Mouse (Mus musculus) C2C12 (cell line): ENCODE results near the gene Dcdc2a. TPM values are rescaled to one million over a fixed set of nuclear protein-coding genes. Genes with fewer than 3 reads are reported as not detected.

Experiments used
- H3K27me3 ChIP-seq: one replicate; pipeline ENCODE4 v1.6.1; 2011; ENCODE audit not compliant: control insufficient read depth, insufficient read depth, insufficient read length
- H3K36me3 ChIP-seq: one replicate; pipeline ENCODE4 v1.6.1; 2011; ENCODE audit not compliant: control insufficient read depth, insufficient read depth
- H3K4me3 ChIP-seq: one replicate; pipeline ENCODE4 v1.5.1; 2011; ENCODE audit warnings: mild to moderate bottlenecking, control low read depth; ENCODE audit not compliant: poor library complexity, insufficient read depth, severe bottlenecking
- H3K79me2 ChIP-seq: one replicate; pipeline ENCODE4 v1.6.1; 2011; ENCODE audit not compliant: control insufficient read depth, insufficient read depth
- H3K79me3 ChIP-seq: one replicate; pipeline ENCODE4 v1.6.1; 2011; ENCODE audit warnings: low read depth, control low read depth
- H3ac ChIP-seq: one replicate; pipeline ENCODE3; 2011; ENCODE audit warnings: low read depth; ENCODE audit not compliant: control insufficient read depth, insufficient read length
- CEBPB ChIP-seq: IDR thresholded peaks from one replicate; pipeline ENCODE4 v1.6.1; 2011; ENCODE audit warnings: low read depth, mild to moderate bottlenecking, control low read depth, moderate library complexity
- CTCF ChIP-seq: IDR thresholded peaks from one replicate; pipeline ENCODE4 v1.5.1; 2011; ENCODE audit not compliant: control insufficient read depth, insufficient read depth, insufficient read length
- FOSL1 ChIP-seq: IDR thresholded peaks from one replicate; pipeline ENCODE4 v1.8.0; 2011; ENCODE audit warnings: mild to moderate bottlenecking, low read length; ENCODE audit not compliant: poor library complexity, insufficient read depth, severe bottlenecking
- MAX ChIP-seq: IDR thresholded peaks from one replicate; pipeline ENCODE4 v1.6.1; 2011; ENCODE audit warnings: mild to moderate bottlenecking, control low read depth
- MYOD1 ChIP-seq: IDR thresholded peaks from one replicate; pipeline ENCODE4 v1.6.1; 2011; ENCODE audit warnings: low read depth; ENCODE audit not compliant: control insufficient read depth, insufficient read length
- MYOG ChIP-seq: IDR thresholded peaks from one replicate; pipeline ENCODE4 v1.6.1; 2011; ENCODE audit not compliant: control insufficient read depth, insufficient read length; ENCODE audit errors: extremely low read depth
- USF1 ChIP-seq: IDR thresholded peaks from one replicate; pipeline ENCODE4 v1.6.1; 2011; ENCODE audit warnings: low read depth, mild to moderate bottlenecking, control low read depth, moderate library complexity
- polyA plus RNA-seq: library from polyadenylated mRNA; unstranded; fragments of >200 nt; fragmentation: generic; extraction: Trizol; gene quantifications from one replicate; pipeline ENCODE4 v1.2.1, GENCODE M21; 2012; ENCODE audit warnings: missing spikeins

Gene Dcdc2a
- polyA plus RNA-seq, 1 experiment: not detected

GRCm38 (mm10) chr13:25110592-25111095 is 54.8 kb downstream of the Dcdc2a start:
- TF ChIP-seq FOSL1 (no peak), USF1 (peak; percentile 53)
- no peaks in the 10 kb centered on the region for H3K79me2 ChIP-seq
- no peak overlapping the region for H3K4me3 ChIP-seq
- no peaks in the 10 kb centered on the region for H3K27me3 ChIP-seq
- H3ac ChIP-seq: no peak overlapping the region
- H3K79me3 ChIP-seq: no peaks in the 10 kb centered on the region
- no peaks in the 10 kb centered on the region for H3K36me3 ChIP-seq

- Histone ChIP-seq H3K36me3 (no peaks in the 10 kb centered on the region), H3K27me3 (peaks cover 11% of the 10 kb centered on the region), H3ac (no peak overlapping the region), H3K79me2 (no peaks in the 10 kb centered on the region), H3K4me3 (no peak overlapping the region), H3K79me3 (no peaks in the 10 kb centered on the region)
- TF ChIP-seq MYOG: no peak
- TF ChIP-seq CEBPB: no peak
These were observed 59.7 kb downstream of the Dcdc2a start for GRCm38 (mm10) chr13:25115429-25115881.

- Histone ChIP-seq H3K79me3 (no peaks in the 10 kb centered on the region), H3K79me2 (no peaks in the 10 kb centered on the region), H3K4me3 (no peak overlapping the region), H3K27me3 (peaks cover 16% of the 10 kb centered on the region), H3ac (no peak overlapping the region), H3K36me3 (no peaks in the 10 kb centered on the region)
- TF ChIP-seq MAX: no peak
- TF ChIP-seq MYOG: no peak
- TF ChIP-seq CTCF: peak; percentile 49
- no peak for TF ChIP-seq MYOD1
- no peak for TF ChIP-seq FOSL1
These were observed 60.2 kb downstream of the Dcdc2a start for GRCm38 (mm10) chr13:25115971-25116370.

- H3K27me3 ChIP-seq: peaks cover 13% of the 10 kb centered on the region
- H3K4me3 ChIP-seq: no peak overlapping the region
- H3ac ChIP-seq: no peak overlapping the region
- H3K79me2 ChIP-seq: no peaks in the 10 kb centered on the region
- H3K36me3 ChIP-seq: no peaks in the 10 kb centered on the region
- no peaks in the 10 kb centered on the region for H3K79me3 ChIP-seq
- TF ChIP-seq MYOG: no peak
- no peak for TF ChIP-seq CEBPB
- TF ChIP-seq MYOD1: no peak
These were observed 67.0 kb downstream of the Dcdc2a start for GRCm38 (mm10) chr13:25122740-25123335.

- Histone ChIP-seq H3K27me3 (peaks cover 13% of the 10 kb centered on the region), H3K79me3 (no peaks in the 10 kb centered on the region), H3ac (no peak overlapping the region), H3K36me3 (no peaks in the 10 kb centered on the region), H3K79me2 (no peaks in the 10 kb centered on the region), H3K4me3 (no peak overlapping the region)
- TF ChIP-seq FOSL1: no peak
- no peak for TF ChIP-seq USF1
- TF ChIP-seq CTCF: no peak
- TF ChIP-seq MAX: no peak
- no peak for TF ChIP-seq CEBPB
- no peak for TF ChIP-seq MYOG
- TF ChIP-seq MYOD1: no peak
These were observed 71.4 kb downstream of the Dcdc2a start for GRCm38 (mm10) chr13:25127216-25127615.

- Histone ChIP-seq H3K79me3 (no peaks in the 10 kb centered on the region), H3K27me3 (peaks cover 13% of the 10 kb centered on the region), H3K4me3 (no peak overlapping the region), H3ac (no peak overlapping the region), H3K36me3 (no peaks in the 10 kb centered on the region), H3K79me2 (no peaks in the 10 kb centered on the region)
- no peak for TF ChIP-seq FOSL1
These were observed 72.0 kb downstream of the Dcdc2a start for GRCm38 (mm10) chr13:25127806-25128205.

- Histone ChIP-seq H3K79me3 (no peaks in the 10 kb centered on the region), H3K36me3 (no peaks in the 10 kb centered on the region), H3ac (no peak overlapping the region), H3K27me3 (peaks cover 13% of the 10 kb centered on the region), H3K79me2 (no peaks in the 10 kb centered on the region), H3K4me3 (no peak overlapping the region)
- TF ChIP-seq MAX: no peak
- no peak for TF ChIP-seq MYOG
- no peak for TF ChIP-seq FOSL1
- no peak for TF ChIP-seq MYOD1
- no peak for TF ChIP-seq CTCF
- no peak for TF ChIP-seq CEBPB
- no peak for TF ChIP-seq USF1
These were observed 73.0 kb downstream of the Dcdc2a start for GRCm38 (mm10) chr13:25128766-25129165.
